Mouse (Mus musculus): ENCODE measurements around the gene Ube3b.

Ube3b gene

GRCm38 (mm10) chr5:114373581-114373980 is 6.8 kb upstream of the Ube3b start:
- DNase-seq (ENCODE audit: low read depth, low spot score), result no peak

GRCm38 (mm10) chr5:114374409-114375213 is 5.8 kb upstream of the Ube3b start:
- DNase-seq (ENCODE audit: low read depth, low spot score), result no peak

- DNase-seq (ENCODE audit: low read depth, low spot score), result no peak
Measured at GRCm38 (mm10) chr5:114378177-114378920, 2.1 kb upstream of the Ube3b start.

DNA sequence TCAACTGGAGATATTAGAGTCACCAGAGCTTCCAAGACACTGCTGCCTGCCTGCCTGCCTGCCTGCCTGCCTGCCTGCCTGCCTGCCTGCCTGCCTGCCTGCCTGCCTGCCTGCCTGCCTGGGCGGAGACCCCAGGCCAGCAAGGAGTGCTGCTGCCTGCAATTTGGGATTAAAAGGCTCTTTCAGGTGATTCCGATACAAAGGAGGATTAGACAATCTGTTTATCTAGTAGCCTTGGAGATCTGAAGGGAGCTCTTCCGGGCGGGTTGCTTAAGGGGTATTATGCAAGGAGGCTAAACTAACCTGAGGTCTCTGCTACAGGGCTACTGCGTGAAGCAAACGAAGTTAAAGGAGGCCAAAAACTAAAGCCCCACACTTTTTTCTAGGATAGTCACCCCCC is 1.5 kb upstream of the Ube3b start:
- DNase-seq (ENCODE audit: low read depth, low spot score), result no peak

- DNase-seq (ENCODE audit: low read depth, low spot score), result no peak
Measured at GRCm38 (mm10) chr5:114379763-114380162, 644 bp upstream of the Ube3b start.

GRCm38 (mm10) chr5:114381013-114381351 is 575 bp downstream of the Ube3b start:
- DNase-seq (ENCODE audit: low read depth, low spot score), result no peak

DNA sequence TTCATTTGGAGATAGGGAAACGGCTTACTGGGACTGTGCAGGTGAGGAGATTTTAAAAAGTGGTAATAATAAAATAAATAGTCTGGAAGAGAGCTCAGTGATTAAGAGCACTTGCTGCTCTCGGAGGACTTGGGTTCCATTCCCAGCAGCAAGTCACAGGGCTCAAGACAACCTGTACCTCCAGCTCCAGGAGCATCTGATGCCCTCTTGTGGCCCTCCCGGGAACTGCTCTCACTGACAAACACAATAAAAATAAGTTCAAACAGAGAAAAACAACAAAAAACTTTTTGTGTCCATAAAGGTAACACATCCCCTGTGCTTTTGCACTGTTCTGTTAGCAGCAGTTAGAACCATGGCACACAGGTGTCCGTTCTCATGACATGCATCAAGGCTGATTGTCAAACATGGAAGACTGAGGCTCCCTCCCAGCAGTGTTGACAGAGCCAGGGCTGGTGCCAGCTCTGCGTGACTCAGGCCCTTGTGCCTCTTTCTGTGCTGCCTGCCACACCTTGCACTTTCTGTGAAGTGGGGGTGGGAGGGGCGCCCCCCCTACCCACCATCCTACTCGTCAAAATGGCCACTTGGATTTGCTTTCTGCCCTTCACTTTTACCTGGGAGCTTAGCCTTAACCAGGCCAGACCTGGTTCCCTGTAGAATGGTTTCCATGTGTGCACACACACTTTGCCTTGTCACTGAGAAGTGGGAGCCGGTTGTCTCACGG is 2.9 kb downstream of the Ube3b start:
- no peak for DNase-seq (ENCODE audit: low read depth, low spot score)

DNA sequence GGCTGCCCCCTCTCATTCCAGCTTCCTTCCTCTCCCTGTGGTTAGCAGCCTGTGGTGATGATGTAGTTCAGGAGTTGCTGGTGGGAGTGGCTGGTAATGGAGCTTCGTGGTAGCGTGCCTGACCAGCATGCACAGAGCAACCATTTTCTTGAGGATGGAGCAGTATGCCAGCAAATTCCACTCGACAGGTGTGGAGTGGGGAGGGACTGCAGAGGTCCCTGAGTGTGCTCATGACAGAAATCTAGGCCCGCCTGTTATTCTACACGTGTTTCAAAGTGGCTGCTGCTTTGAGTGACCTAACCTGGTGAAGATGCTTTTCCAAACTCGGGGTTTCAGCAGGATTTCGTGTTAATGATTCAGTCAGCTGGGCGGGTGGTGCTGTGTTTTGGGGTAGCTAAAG is 4.0 kb downstream of the Ube3b start:
- DNase-seq (ENCODE audit: low read depth, low spot score), result no peak

DNA sequence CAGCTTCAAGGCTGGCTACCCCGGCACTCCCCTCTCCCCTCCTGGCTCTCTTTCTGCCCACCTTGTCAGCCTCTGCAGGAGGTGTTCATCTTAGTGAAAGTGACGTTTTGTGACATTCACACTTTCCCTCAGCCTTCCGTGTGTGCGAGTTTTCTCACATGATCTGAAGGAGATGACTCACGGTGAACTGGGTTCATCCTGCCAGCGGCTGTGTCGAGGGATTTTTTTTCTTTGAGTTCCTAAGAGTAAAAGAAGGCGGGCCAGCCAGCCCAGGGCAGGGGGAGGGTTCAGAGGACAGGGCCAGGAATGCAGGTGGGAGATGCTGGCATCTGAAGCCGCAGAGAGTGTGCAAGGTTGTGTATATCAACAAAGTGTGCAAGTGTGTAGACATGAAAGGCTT is 12.8 kb downstream of the Ube3b start:
- DNase-seq (ENCODE audit: low read depth, low spot score), result no peak

DNA sequence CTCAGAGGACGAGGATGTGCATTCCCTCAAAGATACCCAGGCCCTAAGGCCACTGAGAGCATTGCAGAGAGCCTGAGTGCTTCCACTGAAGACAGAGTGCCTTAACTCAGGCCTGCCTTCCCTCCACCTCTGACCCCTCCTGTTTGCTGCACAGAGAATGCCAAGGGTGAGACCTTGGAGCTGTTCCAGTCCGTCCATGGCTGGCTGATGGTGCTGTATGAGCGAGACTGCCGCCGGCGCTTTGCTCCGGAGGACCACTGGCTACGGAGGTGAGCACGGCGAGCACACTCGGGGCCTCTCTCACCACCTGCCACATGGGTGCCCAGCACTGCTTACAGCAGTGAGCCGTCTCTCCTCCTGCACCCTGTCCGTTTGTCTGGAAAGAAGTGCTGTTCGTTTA is 26.2 kb downstream of the Ube3b start:
- no peak for DNase-seq (ENCODE audit: low read depth, low spot score)

DNA sequence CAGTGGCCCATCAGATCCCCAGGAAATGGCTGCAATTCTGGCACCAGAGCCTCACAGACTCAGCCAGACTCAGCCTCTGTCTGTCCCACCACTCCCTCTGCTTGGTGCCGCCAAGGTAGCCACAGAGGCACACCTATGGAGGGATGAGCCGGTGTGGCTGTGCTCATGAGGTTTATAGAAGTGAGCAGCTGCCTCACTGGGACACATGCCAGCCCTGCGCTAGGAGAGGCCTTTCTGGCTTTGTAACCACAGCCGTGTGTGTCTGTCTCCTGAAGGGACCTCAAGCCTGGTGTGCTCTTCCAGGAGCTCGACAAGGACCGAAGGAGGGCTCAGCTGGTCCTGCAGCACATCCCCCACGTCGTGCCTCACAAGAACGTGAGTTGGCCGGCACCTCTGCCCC is 26.9 kb downstream of the Ube3b start:
- no peak for DNase-seq (ENCODE audit: low read depth, low spot score)

- no peak for DNase-seq (ENCODE audit: low read depth, low spot score)
Measured at GRCm38 (mm10) chr5:114407810-114408209, 27.4 kb downstream of the Ube3b start.

- no peak for DNase-seq (ENCODE audit: low read depth, low spot score)
Measured at GRCm38 (mm10) chr5:114408846-114409245, 28.4 kb downstream of the Ube3b start.

DNA sequence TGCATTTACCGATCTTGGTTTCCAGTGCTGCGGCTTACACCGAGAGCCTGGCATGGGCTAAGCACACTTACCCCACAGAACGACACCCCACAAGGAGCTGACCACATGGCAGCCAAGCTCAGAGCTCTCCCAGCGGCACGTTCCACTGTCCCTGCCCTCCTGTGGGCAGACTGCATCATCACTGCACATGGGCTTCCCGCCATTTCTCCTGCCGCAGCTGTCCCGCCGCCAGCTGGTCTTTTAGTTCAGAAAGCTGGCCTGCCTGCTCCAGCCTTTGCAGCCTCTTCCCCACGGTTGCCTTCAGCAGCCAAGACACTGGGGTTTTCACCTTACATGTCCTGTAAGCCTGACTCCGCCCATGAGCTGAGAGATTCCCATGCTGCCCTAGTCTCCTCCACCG is 30.0 kb downstream of the Ube3b start:
- no peak for DNase-seq (ENCODE audit: low read depth, low spot score)

DNA sequence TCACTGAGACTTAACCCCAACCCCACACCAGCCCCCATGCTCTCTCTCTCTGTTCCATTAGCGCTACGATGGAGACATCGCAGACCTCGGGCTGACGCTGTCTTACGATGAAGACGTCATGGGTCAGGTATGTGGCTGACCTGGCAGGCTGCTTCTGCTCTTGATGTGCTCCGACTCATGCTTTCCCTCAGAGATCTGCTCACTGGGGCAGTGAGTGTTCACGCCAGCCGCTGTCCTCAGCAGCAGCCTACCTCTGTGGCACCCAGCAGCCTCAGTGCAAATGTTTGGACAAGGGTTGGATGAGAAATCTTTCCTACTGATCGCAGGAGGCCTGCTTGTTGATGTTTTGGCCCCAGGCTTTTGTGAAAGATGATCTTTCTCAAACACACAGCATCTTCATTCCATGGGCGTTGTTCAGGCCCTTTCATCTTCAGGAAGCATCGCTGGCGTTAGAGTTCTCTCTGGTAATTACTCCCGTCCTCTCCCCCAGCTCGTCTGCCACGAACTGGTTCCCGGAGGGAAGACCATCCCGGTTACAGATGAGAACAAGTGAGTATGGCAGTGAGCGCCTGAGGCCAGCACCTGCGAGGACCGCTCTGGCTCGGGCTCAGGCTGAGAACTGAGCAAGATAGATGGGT is 32.1 kb downstream of the Ube3b start:
- no peak for DNase-seq (ENCODE audit: low read depth, low spot score)

DNA sequence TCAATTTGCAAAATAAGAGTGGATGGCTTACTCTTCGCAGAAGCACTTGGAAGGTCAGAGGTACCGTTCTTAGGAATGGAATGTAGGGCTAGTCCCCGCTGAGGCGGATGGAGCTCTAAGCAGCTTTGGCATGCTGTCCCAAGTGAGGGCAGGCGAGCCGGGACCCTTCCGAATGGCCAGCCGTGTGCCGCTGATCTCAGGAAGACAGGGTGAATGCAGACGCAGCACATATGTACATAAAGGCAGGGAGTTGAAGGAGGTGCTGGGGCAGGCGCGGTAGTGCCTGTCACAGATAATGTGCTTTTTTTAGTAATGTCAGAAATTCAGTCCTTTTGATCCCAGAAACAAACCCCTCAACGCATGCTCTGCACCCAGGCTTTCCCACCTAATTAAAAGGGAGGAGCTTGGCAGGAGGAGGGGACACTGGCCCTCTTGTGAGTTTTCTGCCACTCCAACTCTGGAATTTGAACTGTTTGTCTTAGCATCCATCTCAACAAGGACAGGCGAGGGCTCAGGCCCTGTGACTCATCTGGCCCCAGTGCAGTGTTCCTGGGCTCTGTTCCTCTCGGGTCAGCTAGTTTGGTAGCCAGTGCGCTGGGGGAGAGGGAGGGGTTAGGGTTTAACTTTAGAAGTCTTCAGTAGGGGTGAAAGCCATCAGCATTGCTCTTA is 32.8 kb downstream of the Ube3b start:
- no peak for DNase-seq (ENCODE audit: low read depth, low spot score)

GRCm38 (mm10) chr5:114415606-114416005 is 35.2 kb downstream of the Ube3b start:
- DNase-seq (ENCODE audit: low read depth, low spot score), result no peak

DNA sequence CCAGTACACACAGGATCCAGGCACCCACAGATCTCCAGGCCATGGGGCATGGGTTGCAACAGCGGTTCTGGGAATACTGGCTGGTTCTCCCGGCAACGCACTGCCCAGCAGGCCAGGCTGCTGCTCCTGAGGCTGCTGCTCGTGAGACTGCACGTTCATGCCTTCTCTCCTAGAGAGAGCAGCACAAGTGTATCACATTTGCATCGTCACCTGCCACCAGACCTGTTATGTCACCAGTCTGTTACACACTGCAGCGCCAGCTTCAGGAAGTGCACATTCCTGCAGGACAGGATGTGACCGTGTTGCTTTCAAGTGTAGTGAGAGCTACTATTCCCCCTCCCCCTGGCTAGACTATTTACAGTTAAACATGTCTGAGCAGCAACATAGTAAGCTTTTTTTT is 36.4 kb downstream of the Ube3b start:
- no peak for DNase-seq (ENCODE audit: low read depth, low spot score)

GRCm38 (mm10) chr5:114418541-114418940 is 38.1 kb downstream of the Ube3b start:
- no peak for DNase-seq (ENCODE audit: low read depth, low spot score)

DNA sequence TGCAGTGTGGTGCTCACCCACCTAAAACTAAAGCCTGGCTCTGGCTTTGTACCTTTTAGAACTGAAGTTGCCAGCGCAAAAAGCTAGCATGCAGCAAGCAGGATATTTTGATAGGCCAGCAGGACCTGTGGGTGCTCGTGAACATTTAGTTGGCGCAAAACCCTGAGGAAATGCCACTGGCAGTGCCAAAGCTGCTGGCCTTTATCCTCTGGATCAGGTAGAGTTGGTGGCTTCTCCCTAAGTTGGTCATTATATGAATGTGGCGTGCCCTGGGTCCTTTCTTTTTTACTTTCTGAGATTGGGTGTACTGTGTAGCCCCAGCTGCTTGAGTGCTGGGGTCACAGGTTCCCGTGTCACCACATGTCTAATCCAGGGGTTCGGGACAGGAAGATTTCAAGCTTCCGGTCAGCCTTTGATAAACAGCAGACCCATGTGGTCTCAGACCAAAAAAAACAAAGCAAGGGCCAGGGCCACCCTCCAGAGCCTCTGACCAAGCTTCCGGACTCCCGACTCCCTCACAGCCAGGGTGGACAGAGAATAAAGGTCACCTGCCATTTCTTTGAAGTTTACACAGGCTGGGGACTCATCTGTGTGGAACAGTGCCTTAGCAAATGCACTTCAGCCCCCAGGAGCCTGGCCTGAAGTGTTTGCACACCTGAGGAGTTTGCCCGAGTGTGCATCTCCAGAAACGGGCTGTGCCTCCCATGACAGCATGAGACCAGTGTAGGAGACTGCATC is 41.3 kb downstream of the Ube3b start:
- DNase-seq (ENCODE audit: low read depth, low spot score), result no peak

- DNase-seq (ENCODE audit: low read depth, low spot score), result no peak
Measured at GRCm38 (mm10) chr5:114422591-114422990, 42.2 kb downstream of the Ube3b start.
